Mouse (Mus musculus): ENCODE results near the gene Vwa2. TPM values are rescaled to one million over a fixed set of nuclear protein-coding genes. Genes with fewer than 3 reads are reported as not detected.

The Vwa2 gene
- polyA plus RNA-seq, 3 experiments from 2014 or later = not detected

- ATAC-seq = no peak
Measured at GRCm38 (mm10) chr19:56908472-56909270, 34.6 kb downstream of the Vwa2 start.

GRCm38 (mm10) chr19:56910561-56910960 is 36.5 kb downstream of the Vwa2 start:
- ATAC-seq = no peak

- ATAC-seq = no peak
Measured at GRCm38 (mm10) chr19:56913761-56914160, 39.7 kb downstream of the Vwa2 start.

- ATAC-seq = no peak
Measured at GRCm38 (mm10) chr19:56914658-56915057, 40.6 kb downstream of the Vwa2 start.

GRCm38 (mm10) chr19:56915084-56915483 is 41.0 kb downstream of the Vwa2 start:
- no peak for ATAC-seq

GRCm38 (mm10) chr19:56919628-56920027 is 45.6 kb downstream of the Vwa2 start:
- no peak for ATAC-seq

GRCm38 (mm10) chr19:56920232-56920631 is 46.2 kb downstream of the Vwa2 start:
- ATAC-seq = no peak

- no peak for ATAC-seq
Measured at GRCm38 (mm10) chr19:56921744-56922143, 47.7 kb downstream of the Vwa2 start.

GRCm38 (mm10) chr19:56929392-56929791 is 55.3 kb downstream of the Vwa2 start:
- no peak for ATAC-seq

GRCm38 (mm10) chr19:56930029-56930428 is 56.0 kb downstream of the Vwa2 start:
- ATAC-seq = no peak

- ATAC-seq = no peak
Measured at GRCm38 (mm10) chr19:56933800-56934199, 59.8 kb downstream of the Vwa2 start.

- ATAC-seq = no peak
Measured at GRCm38 (mm10) chr19:56935111-56935510, 61.1 kb downstream of the Vwa2 start.

- ATAC-seq = no peak
Measured at GRCm38 (mm10) chr19:56935777-56936176, 61.7 kb downstream of the Vwa2 start.

GRCm38 (mm10) chr19:56936253-56936652 is 62.2 kb downstream of the Vwa2 start:
- no peak for ATAC-seq

GRCm38 (mm10) chr19:56937911-56938310 is 63.9 kb downstream of the Vwa2 start:
- no peak for ATAC-seq

GRCm38 (mm10) chr19:56939826-56940225 is 65.8 kb downstream of the Vwa2 start:
- ATAC-seq = no peak

GRCm38 (mm10) chr19:56940507-56940906 is 66.5 kb downstream of the Vwa2 start:
- no peak for ATAC-seq

GRCm38 (mm10) chr19:56942216-56942615 is 68.2 kb downstream of the Vwa2 start:
- ATAC-seq = no peak

GRCm38 (mm10) chr19:56944211-56944610 is 70.2 kb downstream of the Vwa2 start:
- no peak for ATAC-seq

- no peak for ATAC-seq
Measured at GRCm38 (mm10) chr19:56944826-56945225, 70.8 kb downstream of the Vwa2 start.

GRCm38 (mm10) chr19:56945621-56946020 is 71.6 kb downstream of the Vwa2 start:
- no peak for ATAC-seq

- no peak for ATAC-seq
Measured at GRCm38 (mm10) chr19:56946277-56946676, 72.2 kb downstream of the Vwa2 start.

- ATAC-seq = no peak
Measured at GRCm38 (mm10) chr19:56946727-56947126, 72.7 kb downstream of the Vwa2 start.

GRCm38 (mm10) chr19:56947971-56948610 is 74.0 kb downstream of the Vwa2 start:
- no peak for ATAC-seq

Measured in inflammation-experienced regulatory T-cells, adult 6 months (primary cell).